Mouse (Mus musculus): ENCODE data around the gene Fbxl15. TPM values are rescaled to one million over a fixed set of nuclear protein-coding genes. Genes with fewer than 3 reads are reported as not detected.

Fbxl15 gene
- polyA plus RNA-seq, 1 experiment from 2014 or later: 11.8 TPM

GRCm38 (mm10) chr19:46309651-46310305 lies 18.2 kb upstream of the Fbxl15 start:
- peaks cover 34% of the 10 kb centered on the region for H3K27me3 ChIP-seq (ENCODE audit: control insufficient read depth, insufficient read depth, low read length)
- ATAC-seq (ENCODE audit: insufficient number of reproducible peaks, insufficient read depth, low FRiP score, low read depth): no peak
- H3K4me2 ChIP-seq (ENCODE audit: low read length): no peak overlapping the region
- peaks cover 43% of the 10 kb centered on the region for H3K36me3 ChIP-seq (ENCODE audit: control insufficient read depth, insufficient read depth, low read length)
- H3K4me1 ChIP-seq (ENCODE audit: control insufficient read depth in 2 of 2, insufficient read depth in 2 of 2, low read length in 2 of 2): peaks cover 7 to 18% of the 10 kb centered on the region in 2 experiments; a peak in 3 of 4 replicates
- no peak overlapping the region for H3K27ac ChIP-seq (replicated peaks in 1 of 2; ENCODE audit: control insufficient read depth in 1 of 2, insufficient read depth in 1 of 2, low read depth in 2 of 2, low read length in 2 of 2)
- WGBS: 80% methylated on average over 21 of the region's 21 CpGs
- H3K9ac ChIP-seq (ENCODE audit: low read length): no peak overlapping the region
- no peaks in the 10 kb centered on the region for H3K9me3 ChIP-seq (ENCODE audit: control insufficient read depth, low read length)
- no peak overlapping the region for H3K4me3 ChIP-seq (ENCODE audit: control insufficient read depth in 1 of 2, insufficient read depth in 1 of 2, low read depth in 1 of 2, low read length in 2 of 2)

- 87% methylated on average over 12 of the region's 12 CpGs for WGBS
- no peak overlapping the region for H3K4me2 ChIP-seq (ENCODE audit: low read length)
- no peak overlapping the region for H3K9ac ChIP-seq (ENCODE audit: low read length)
- H3K9me3 ChIP-seq (ENCODE audit: control insufficient read depth, low read length): no peaks in the 10 kb centered on the region
- H3K4me3 ChIP-seq (ENCODE audit: control insufficient read depth in 1 of 2, insufficient read depth in 1 of 2, low read depth in 1 of 2, low read length in 2 of 2): no peak overlapping the region
- no peak overlapping the region for H3K27ac ChIP-seq (replicated peaks in 1 of 2; ENCODE audit: control insufficient read depth in 1 of 2, insufficient read depth in 1 of 2, low read depth in 2 of 2, low read length in 2 of 2)
- peaks cover 11 to 21% of the 10 kb centered on the region in 2 experiments for H3K4me1 ChIP-seq (ENCODE audit: control insufficient read depth in 2 of 2, insufficient read depth in 2 of 2, low read length in 2 of 2)
- peaks cover 40% of the 10 kb centered on the region for H3K27me3 ChIP-seq (ENCODE audit: control insufficient read depth, insufficient read depth, low read length)
- peaks cover 43% of the 10 kb centered on the region for H3K36me3 ChIP-seq (ENCODE audit: control insufficient read depth, insufficient read depth, low read length)
- ATAC-seq (ENCODE audit: insufficient number of reproducible peaks, insufficient read depth, low FRiP score, low read depth): no peak
These were observed 17.6 kb upstream of the Fbxl15 start for GRCm38 (mm10) chr19:46310312-46310865.

DNA sequence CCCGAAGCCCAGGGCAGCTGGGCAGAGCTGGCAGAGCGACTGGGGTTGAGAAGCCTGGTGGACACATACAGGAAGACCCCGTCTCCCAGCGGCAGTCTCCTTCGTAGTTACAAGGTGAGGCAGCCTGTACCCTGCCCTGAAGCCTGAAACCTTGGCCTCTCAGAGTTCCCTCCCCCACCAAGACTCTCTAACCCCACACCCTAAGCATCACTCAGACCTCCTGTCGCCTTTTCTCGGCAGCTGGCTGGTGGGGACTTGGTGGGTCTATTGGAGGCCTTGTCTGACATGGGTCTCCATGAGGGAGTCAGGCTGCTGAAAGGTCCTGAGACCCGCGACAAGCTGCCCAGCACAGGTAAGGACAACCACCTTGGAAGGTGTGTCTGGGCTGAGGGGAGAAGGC lies 16.6 kb upstream of the Fbxl15 start:
- H3K4me1 ChIP-seq (ENCODE audit: control insufficient read depth in 2 of 2, insufficient read depth in 2 of 2, low read length in 2 of 2): peaks cover 15 to 24% of the 10 kb centered on the region in 2 experiments
- peaks cover 45% of the 10 kb centered on the region for H3K27me3 ChIP-seq (ENCODE audit: control insufficient read depth, insufficient read depth, low read length)
- no peaks in the 10 kb centered on the region for H3K9me3 ChIP-seq (ENCODE audit: control insufficient read depth, low read length)
- H3K4me2 ChIP-seq (ENCODE audit: low read length): no peak overlapping the region
- H3K9ac ChIP-seq (ENCODE audit: low read length): no peak overlapping the region
- no peak for ATAC-seq (ENCODE audit: insufficient number of reproducible peaks, insufficient read depth, low FRiP score, low read depth)
- H3K4me3 ChIP-seq (ENCODE audit: control insufficient read depth in 1 of 2, insufficient read depth in 1 of 2, low read depth in 1 of 2, low read length in 2 of 2): no peak overlapping the region
- WGBS: 89% methylated on average over 9 of the region's 9 CpGs
- no peak overlapping the region for H3K27ac ChIP-seq (replicated peaks in 1 of 2; ENCODE audit: control insufficient read depth in 1 of 2, insufficient read depth in 1 of 2, low read depth in 2 of 2, low read length in 2 of 2)
- peaks cover 43% of the 10 kb centered on the region for H3K36me3 ChIP-seq (ENCODE audit: control insufficient read depth, insufficient read depth, low read length)

GRCm38 (mm10) chr19:46312566-46312965 lies 15.4 kb upstream of the Fbxl15 start:
- no peak overlapping the region for H3K4me2 ChIP-seq (ENCODE audit: low read length)
- H3K36me3 ChIP-seq (ENCODE audit: control insufficient read depth, insufficient read depth, low read length): peaks cover 39% of the 10 kb centered on the region
- no peak overlapping the region for H3K27ac ChIP-seq (replicated peaks in 1 of 2; ENCODE audit: control insufficient read depth in 1 of 2, insufficient read depth in 1 of 2, low read depth in 2 of 2, low read length in 2 of 2)
- H3K9ac ChIP-seq (ENCODE audit: low read length): no peak overlapping the region
- ATAC-seq (ENCODE audit: insufficient number of reproducible peaks, insufficient read depth, low FRiP score, low read depth): no peak
- H3K4me1 ChIP-seq (ENCODE audit: control insufficient read depth in 2 of 2, insufficient read depth in 2 of 2, low read length in 2 of 2): peaks cover 15 to 30% of the 10 kb centered on the region in 2 experiments
- no peaks in the 10 kb centered on the region for H3K9me3 ChIP-seq (ENCODE audit: control insufficient read depth, low read length)
- peaks cover 48% of the 10 kb centered on the region for H3K27me3 ChIP-seq (ENCODE audit: control insufficient read depth, insufficient read depth, low read length)
- WGBS: 93% methylated on average over 21 of the region's 21 CpGs
- no peak overlapping the region for H3K4me3 ChIP-seq (ENCODE audit: control insufficient read depth in 1 of 2, insufficient read depth in 1 of 2, low read depth in 1 of 2, low read length in 2 of 2)

- no peak overlapping the region for H3K9ac ChIP-seq (ENCODE audit: low read length)
- H3K9me3 ChIP-seq (ENCODE audit: control insufficient read depth, low read length): no peaks in the 10 kb centered on the region
- 75% methylated on average over 9 of the region's 9 CpGs for WGBS
- H3K27me3 ChIP-seq (ENCODE audit: control insufficient read depth, insufficient read depth, low read length): peaks cover 48% of the 10 kb centered on the region
- H3K27ac ChIP-seq (replicated peaks in 1 of 2; ENCODE audit: control insufficient read depth in 1 of 2, insufficient read depth in 1 of 2, low read depth in 2 of 2, low read length in 2 of 2): no peak overlapping the region
- no peak overlapping the region for H3K4me2 ChIP-seq (ENCODE audit: low read length)
- H3K4me3 ChIP-seq (ENCODE audit: control insufficient read depth in 1 of 2, insufficient read depth in 1 of 2, low read depth in 1 of 2, low read length in 2 of 2): no peak overlapping the region
- peaks cover 15 to 35% of the 10 kb centered on the region in 2 experiments for H3K4me1 ChIP-seq (ENCODE audit: control insufficient read depth in 2 of 2, insufficient read depth in 2 of 2, low read length in 2 of 2)
- H3K36me3 ChIP-seq (ENCODE audit: control insufficient read depth, insufficient read depth, low read length): peaks cover 34% of the 10 kb centered on the region
- ATAC-seq (ENCODE audit: insufficient number of reproducible peaks, insufficient read depth, low FRiP score, low read depth): no peak
These were observed 14.9 kb upstream of the Fbxl15 start for GRCm38 (mm10) chr19:46313116-46313515.

GRCm38 (mm10) chr19:46313591-46313990 lies 14.4 kb upstream of the Fbxl15 start:
- WGBS: 73% methylated on average over 6 of the region's 6 CpGs
- ATAC-seq (ENCODE audit: insufficient number of reproducible peaks, insufficient read depth, low FRiP score, low read depth): no peak
- Histone ChIP-seq H3K9me3 (ENCODE audit: control insufficient read depth, low read length) (no peaks in the 10 kb centered on the region), H3K4me1 (ENCODE audit: control insufficient read depth in 2 of 2, insufficient read depth in 2 of 2, low read length in 2 of 2) (peaks cover 15 to 34% of the 10 kb centered on the region in 2 experiments), H3K4me2 (ENCODE audit: low read length) (no peak overlapping the region), H3K27ac (replicated peaks in 1 of 2; ENCODE audit: control insufficient read depth in 1 of 2, insufficient read depth in 1 of 2, low read depth in 2 of 2, low read length in 2 of 2) (no peak overlapping the region), H3K36me3 (ENCODE audit: control insufficient read depth, insufficient read depth, low read length) (peaks cover 31% of the 10 kb centered on the region), H3K4me3 (ENCODE audit: control insufficient read depth in 1 of 2, insufficient read depth in 1 of 2, low read depth in 1 of 2, low read length in 2 of 2) (no peak overlapping the region), H3K9ac (ENCODE audit: low read length) (no peak overlapping the region), H3K27me3 (ENCODE audit: control insufficient read depth, insufficient read depth, low read length) (peaks cover 51% of the 10 kb centered on the region)

DNA sequence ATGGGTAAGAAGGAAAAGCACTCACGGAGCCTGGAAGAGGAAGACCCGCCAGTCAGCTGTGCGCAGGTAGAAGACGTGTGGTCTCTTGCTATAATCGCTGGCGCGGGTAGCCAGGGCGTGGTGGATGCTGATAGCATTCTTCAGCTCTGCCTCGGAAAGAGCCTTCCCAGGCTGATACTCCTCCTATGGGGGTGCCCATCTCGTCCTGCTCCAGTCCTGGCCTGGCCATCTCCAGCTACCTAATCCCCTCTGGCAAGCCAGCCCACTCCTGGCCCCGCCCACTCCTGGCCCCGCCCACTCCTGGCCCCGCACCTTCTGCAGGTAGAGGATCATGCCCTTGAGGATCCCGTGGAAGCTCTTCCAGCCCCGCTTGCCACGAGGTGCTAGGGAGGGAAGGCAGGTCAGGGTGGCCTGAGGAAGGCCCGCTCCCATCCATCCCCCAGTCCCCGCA lies 13.8 kb upstream of the Fbxl15 start:
- peaks cover 31% of the 10 kb centered on the region for H3K36me3 ChIP-seq (ENCODE audit: control insufficient read depth, insufficient read depth, low read length)
- no peaks in the 10 kb centered on the region for H3K9me3 ChIP-seq (ENCODE audit: control insufficient read depth, low read length)
- H3K27me3 ChIP-seq (ENCODE audit: control insufficient read depth, insufficient read depth, low read length): peaks cover 57% of the 10 kb centered on the region
- no peak for ATAC-seq (ENCODE audit: insufficient number of reproducible peaks, insufficient read depth, low FRiP score, low read depth)
- no peak overlapping the region for H3K4me2 ChIP-seq (ENCODE audit: low read length)
- H3K27ac ChIP-seq (replicated peaks in 1 of 2; ENCODE audit: control insufficient read depth in 1 of 2, insufficient read depth in 1 of 2, low read depth in 2 of 2, low read length in 2 of 2): no peak overlapping the region
- H3K4me3 ChIP-seq (ENCODE audit: control insufficient read depth in 1 of 2, insufficient read depth in 1 of 2, low read depth in 1 of 2, low read length in 2 of 2): no peak overlapping the region
- WGBS: 17% methylated on average over 18 of the region's 18 CpGs
- H3K9ac ChIP-seq (ENCODE audit: low read length): no peak overlapping the region
- H3K4me1 ChIP-seq (ENCODE audit: control insufficient read depth in 2 of 2, insufficient read depth in 2 of 2, low read length in 2 of 2): peaks cover 15 to 32% of the 10 kb centered on the region in 2 experiments
